In genomic region chr3:123628795-123629194, GRCm38 (mm10) we compare ENCODE assay signal across 13 mouse cellular contexts.
DNase-seq lines count a peak whose midpoint lies in the region; TF ChIP-seq lines count a peak whose summit lies in the region.
"Had no signal": no experiment of that assay in that cellular context is flagged by ENCODE, and none has a peak within 500 bp of the region (broad histone marks: within the 10 kb centered on the region; RNA-seq: fewer than 3 reads in every experiment).

No protein-coding gene starts in this region.

- no peaks in the 10 kb centered on the region for H3K4me1 ChIP-seq in heart, adult 2 months (ENCODE audit: control insufficient read depth, insufficient read depth, low read length)
- no peaks in the 10 kb centered on the region for H3K4me1 ChIP-seq in heart, embryonic 10.5 days
- H3K4me1 ChIP-seq in E14TG2a.4 (replicated peaks; ENCODE audit: low read depth, low read length), result no peaks in the 10 kb centered on the region
- H3K4me1 ChIP-seq: heart, embryonic 13.5 days; hindbrain, embryonic 15.5 days; midbrain, embryonic 10.5 days had no signal

- no peak overlapping the region for H3K9ac ChIP-seq in heart, adult 2 months (ENCODE audit: low read depth, low read length)
- H3K9ac ChIP-seq: heart, embryonic 13.5 days; hindbrain, embryonic 15.5 days; liver, postnatal 0 days had no signal

- no peak overlapping the region for H3K27ac ChIP-seq in heart, adult 2 months
- H3K27ac ChIP-seq in heart, embryonic 10.5 days, result no peak overlapping the region
- H3K27ac ChIP-seq: heart, embryonic 13.5 days; hindbrain, embryonic 15.5 days; midbrain, embryonic 10.5 days had no signal

- TF ChIP-seq POLR2A in heart, adult 2 months (IDR thresholded peaks at IDR 0.05; ENCODE audit: insufficient read depth, low read depth, low read length), result no peak
- TF ChIP-seq POLR2A in brain, embryonic 14.5 days (IDR thresholded peaks at IDR 0.05; ENCODE audit: borderline replicate concordance, extremely low read depth, insufficient read depth, insufficient read length, poor library complexity, severe bottlenecking), result no peak

- H3K36me3 ChIP-seq in heart, adult 2 months (ENCODE audit: control insufficient read depth, insufficient read depth, low read length), result no peaks in the 10 kb centered on the region
- no peaks in the 10 kb centered on the region for H3K36me3 ChIP-seq in heart, embryonic 10.5 days
- H3K36me3 ChIP-seq in E14TG2a.4 (ENCODE audit: insufficient read depth, low read length), result no peaks in the 10 kb centered on the region
- H3K36me3 ChIP-seq: heart, embryonic 13.5 days; hindbrain, embryonic 15.5 days; midbrain, embryonic 10.5 days had no signal

- TF ChIP-seq EP300 in heart, adult 2 months (IDR thresholded peaks at IDR 0.05; ENCODE audit: insufficient read depth, low read depth, low read length), result no peak

- H3K9me3 ChIP-seq in heart, embryonic 10.5 days, result no peaks in the 10 kb centered on the region
- H3K9me3 ChIP-seq in E14TG2a.4 (ENCODE audit: low read length), result no peaks in the 10 kb centered on the region
- H3K9me3 ChIP-seq: heart, embryonic 13.5 days; hindbrain, embryonic 15.5 days; midbrain, embryonic 10.5 days had no signal

- no peak for DNase-seq in heart, adult 2 months
- DNase-seq in heart, embryonic 10.5 days (ENCODE audit: low spot score), result no peak
- DNase-seq in left cerebral cortex, postnatal 4 days, result peak; percentile 15
- DNase-seq in left cerebral cortex, postnatal 36 days (ENCODE audit: low spot score in 2 of 2), result no peak
- no peak for DNase-seq in brain, embryonic 14.5 days (ENCODE audit: low read depth)
- DNase-seq in B cell, adult 2 months, result no peak
- DNase-seq in yolk sac, embryonic 10.5 days (ENCODE audit: low spot score), result no peak
- DNase-seq: embryo, embryonic 11 days; liver, postnatal 0 days had no signal

- no peak overlapping the region for H3K4me3 ChIP-seq in heart, adult 2 months
- no peak overlapping the region for H3K4me3 ChIP-seq in heart, embryonic 10.5 days
- H3K4me3 ChIP-seq in E14TG2a.4 (replicated peaks; ENCODE audit: low read length), result no peak overlapping the region
- H3K4me3 ChIP-seq: heart, embryonic 13.5 days; hindbrain, embryonic 15.5 days; midbrain, embryonic 10.5 days had no signal

- TF ChIP-seq CTCF in heart, adult 2 months (IDR thresholded peaks at IDR 0.05), result 0 out of 2 replicates have a peak, but pooled peaks have one; percentile 7
- TF ChIP-seq CTCF in E14TG2a.4 (conservative IDR thresholded peaks at IDR 0.05; ENCODE audit: low read length), result peak; percentile 39
- TF ChIP-seq CTCF in brain, embryonic 14.5 days (IDR thresholded peaks at IDR 0.05; ENCODE audit: borderline replicate concordance, extremely low read depth, insufficient read depth, insufficient read length), result peak; percentile 20; the same call in 1 of the 2 replicates

- H3K27me3 ChIP-seq in heart, adult 2 months (ENCODE audit: control insufficient read depth, insufficient read depth, low read length), result no peaks in the 10 kb centered on the region
- no peaks in the 10 kb centered on the region for H3K27me3 ChIP-seq in heart, embryonic 10.5 days (ENCODE audit: insufficient read depth, poor library complexity, severe bottlenecking)
- H3K27me3 ChIP-seq in E14TG2a.4 (ENCODE audit: insufficient read depth, low read length), result no peaks in the 10 kb centered on the region
- H3K27me3 ChIP-seq: heart, embryonic 13.5 days; hindbrain, embryonic 15.5 days had no signal

- intact Hi-C loops in heart, adult 2 months (cut with DNase I), result no loop called here
- intact Hi-C loops in left cerebral cortex, postnatal 4 days (cut with DNase I), result no loop called here
- intact Hi-C loops in left cerebral cortex, postnatal 36 days (cut with DNase I), result no loop called here

- H3K79me2 ChIP-seq in heart, adult 2 months (replicated peaks; ENCODE audit: control insufficient read depth, insufficient read depth, low read length), result no peaks in the 10 kb centered on the region

- 83% methylated on average over 6 of the region's 6 CpGs for WGBS in heart, adult 2 months
- 86% methylated on average over 6 of the region's 6 CpGs for WGBS in heart, embryonic 10.5 days
